Mouse (Mus musculus): Measurements from ENCODE around the gene Slc7a11. TPM values are rescaled to one million over a fixed set of nuclear protein-coding genes. Genes with fewer than 3 reads are reported as not detected.

Slc7a11 gene
- polyA plus RNA-seq, 1 experiment from 2014 or later, result 2.5 TPM

GRCm38 (mm10) chr3:50386561-50387221 is 56.7 kb downstream of the Slc7a11 start:
- Histone ChIP-seq H3K4me3 (ENCODE audit: low read depth, low read length) (no peak overlapping the region), H3K9ac (ENCODE audit: low read depth, low read length) (no peak overlapping the region), H3K4me2 (ENCODE audit: low read depth, low read length) (no peak overlapping the region), H3K27ac (replicated peaks; ENCODE audit: low read depth, low read length) (no peak overlapping the region), H3K27me3 (replicated peaks; ENCODE audit: control insufficient read depth, insufficient read depth, low read length) (no peaks in the 10 kb centered on the region), H3K4me1 (ENCODE audit: control insufficient read depth, insufficient read depth, low read length) (peaks cover 6% of the 10 kb centered on the region; the same call in 1 of the 2 replicates), H3K36me3 (ENCODE audit: control insufficient read depth, insufficient read depth, low read length) (no peaks in the 10 kb centered on the region), H3K9me3 (ENCODE audit: control insufficient read depth, low read length) (peaks cover 8% of the 10 kb centered on the region; the same call in 1 of the 2 replicates)
- WGBS, result 67% methylated on average over 5 of the region's 5 CpGs
- peak; percentile 70 for DNase-seq (ENCODE audit: low spot score)
- ATAC-seq (ENCODE audit: low read depth), result 0 out of 2 replicates have a peak, but pooled peaks have one; percentile 49

GRCm38 (mm10) chr3:50386066-50386465 is 57.3 kb downstream of the Slc7a11 start:
- WGBS, result 56% methylated on average over 6 of the region's 6 CpGs
- Histone ChIP-seq H3K36me3 (ENCODE audit: control insufficient read depth, insufficient read depth, low read length) (no peaks in the 10 kb centered on the region), H3K4me3 (ENCODE audit: low read depth, low read length) (no peak overlapping the region), H3K27me3 (replicated peaks; ENCODE audit: control insufficient read depth, insufficient read depth, low read length) (no peaks in the 10 kb centered on the region), H3K27ac (replicated peaks; ENCODE audit: low read depth, low read length) (no peak overlapping the region), H3K4me2 (ENCODE audit: low read depth, low read length) (no peak overlapping the region), H3K9me3 (ENCODE audit: control insufficient read depth, low read length) (peaks cover 8% of the 10 kb centered on the region; the same call in 1 of the 2 replicates), H3K4me1 (ENCODE audit: control insufficient read depth, insufficient read depth, low read length) (peaks cover 6% of the 10 kb centered on the region; the same call in 1 of the 2 replicates), H3K9ac (ENCODE audit: low read depth, low read length) (no peak overlapping the region)
- ATAC-seq (ENCODE audit: low read depth), result no peak
- no peak for DNase-seq (ENCODE audit: low spot score)

DNA sequence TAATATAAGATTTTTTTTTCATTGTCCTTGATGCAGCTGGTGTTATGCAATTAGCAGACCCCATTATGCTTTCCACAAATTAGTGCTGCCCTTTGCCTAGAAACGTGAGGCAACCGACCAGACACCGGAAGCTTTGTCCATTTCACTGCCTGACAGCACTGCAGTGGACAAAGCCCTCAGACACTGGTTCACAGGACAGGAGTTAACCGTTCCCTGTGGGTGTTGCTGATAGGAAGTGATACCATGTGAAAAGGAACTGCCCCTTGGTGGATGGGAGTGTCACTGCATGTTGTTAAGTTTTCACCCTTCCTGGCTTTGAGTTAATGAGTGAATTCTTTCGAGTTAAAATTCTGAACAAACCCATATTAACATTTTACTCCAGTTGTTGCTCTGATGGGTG is 60.7 kb downstream of the Slc7a11 start:
- no peak overlapping the region for H3K4me3 ChIP-seq (ENCODE audit: low read depth, low read length)
- no peaks in the 10 kb centered on the region for H3K27me3 ChIP-seq (replicated peaks; ENCODE audit: control insufficient read depth, insufficient read depth, low read length)
- peak overlapping the region; percentile 53; the same call in 1 of the 2 replicates for H3K4me2 ChIP-seq (ENCODE audit: low read depth, low read length)
- no peaks in the 10 kb centered on the region for H3K36me3 ChIP-seq (ENCODE audit: control insufficient read depth, insufficient read depth, low read length)
- ATAC-seq (ENCODE audit: low read depth), result no peak
- no peak overlapping the region for H3K27ac ChIP-seq (replicated peaks; ENCODE audit: low read depth, low read length)
- peak; percentile 51 for DNase-seq (ENCODE audit: low spot score)
- H3K9ac ChIP-seq (ENCODE audit: low read depth, low read length), result no peak overlapping the region
- H3K4me1 ChIP-seq (ENCODE audit: control insufficient read depth, insufficient read depth, low read length), result no peaks in the 10 kb centered on the region; the same call in 1 of the 2 replicates
- WGBS, result 28% methylated on average over 5 of the region's 5 CpGs
- no peaks in the 10 kb centered on the region for H3K9me3 ChIP-seq (ENCODE audit: control insufficient read depth, low read length)

DNA sequence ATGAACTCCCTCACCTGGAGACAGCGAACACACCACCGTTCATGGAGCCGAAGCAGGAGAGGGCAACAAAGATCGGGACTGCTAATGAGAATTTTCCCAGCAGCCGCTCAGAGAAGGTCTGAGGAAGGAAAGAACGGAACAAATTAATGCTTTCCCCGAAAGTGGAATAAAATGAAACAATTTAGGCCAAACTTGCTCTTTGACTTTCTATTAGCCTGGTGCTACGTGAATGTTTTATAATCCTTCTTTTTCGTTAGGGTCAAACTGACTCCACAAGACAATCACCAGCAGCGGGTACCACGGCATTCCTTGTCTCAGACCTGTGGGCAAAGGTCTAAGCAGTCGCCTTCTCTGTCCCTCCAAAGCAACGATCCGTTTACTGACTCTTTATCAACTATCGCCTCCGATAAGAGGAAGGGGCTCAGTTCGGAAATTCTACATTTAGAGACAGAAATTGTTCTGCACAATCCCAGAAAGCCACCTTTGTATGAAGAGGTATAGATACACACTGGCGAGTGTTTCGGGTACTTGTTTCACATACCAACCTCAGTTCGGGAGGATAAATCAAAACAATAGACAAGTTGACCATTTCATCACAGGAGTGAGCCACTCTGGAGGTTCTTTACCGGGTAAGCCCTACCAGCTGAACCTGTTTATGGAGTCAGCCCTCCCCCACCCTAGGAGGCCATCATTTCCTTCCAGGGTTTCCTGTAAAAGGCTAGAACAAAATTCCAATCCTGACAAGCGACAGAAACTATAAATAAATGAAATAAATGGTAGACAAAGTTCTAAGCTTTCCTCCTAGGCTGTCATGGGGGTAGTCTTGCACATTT is 61.3 kb downstream of the Slc7a11 start:
- ATAC-seq (ENCODE audit: low read depth), result peak; percentile 41; the same call in 1 of the 2 replicates
- DNase-seq (ENCODE audit: low spot score), result peak; percentile 46
- H3K4me2 ChIP-seq (ENCODE audit: low read depth, low read length), result peak overlapping the region; percentile 53

GRCm38 (mm10) chr3:50381160-50381860 is 62.1 kb downstream of the Slc7a11 start:
- Histone ChIP-seq H3K4me2 (ENCODE audit: low read depth, low read length) (peak overlapping the region; percentile 53), H3K27me3 (replicated peaks; ENCODE audit: control insufficient read depth, insufficient read depth, low read length) (no peaks in the 10 kb centered on the region), H3K36me3 (ENCODE audit: control insufficient read depth, insufficient read depth, low read length) (no peaks in the 10 kb centered on the region), H3K4me3 (ENCODE audit: low read depth, low read length) (peak overlapping the region; percentile 43), H3K27ac (replicated peaks; ENCODE audit: low read depth, low read length) (0 out of 2 replicates have a peak overlapping the region, but pooled peaks have one; percentile 44), H3K4me1 (ENCODE audit: control insufficient read depth, insufficient read depth, low read length) (no peaks in the 10 kb centered on the region; the same call in 1 of the 2 replicates), H3K9ac (ENCODE audit: low read depth, low read length) (peak overlapping the region; percentile 51), H3K9me3 (ENCODE audit: control insufficient read depth, low read length) (no peaks in the 10 kb centered on the region)
- ATAC-seq (ENCODE audit: low read depth) (peak; percentile 88), DNase-seq (ENCODE audit: low spot score) (peak; percentile 93)
- WGBS, result 17% methylated on average over 10 of the region's 10 CpGs

More for the DNA sequence above, 61.3 kb downstream of the Slc7a11 start:
- H3K9ac ChIP-seq (ENCODE audit: low read depth, low read length), result peak overlapping the region; percentile 51
- H3K27ac ChIP-seq (replicated peaks; ENCODE audit: low read depth, low read length), result peak overlapping the region; percentile 44
- H3K27me3 ChIP-seq (replicated peaks; ENCODE audit: control insufficient read depth, insufficient read depth, low read length), result no peaks in the 10 kb centered on the region
- WGBS, result 22% methylated on average over 22 of the region's 22 CpGs
- H3K9me3 ChIP-seq (ENCODE audit: control insufficient read depth, low read length), result no peaks in the 10 kb centered on the region
- no peaks in the 10 kb centered on the region for H3K36me3 ChIP-seq (ENCODE audit: control insufficient read depth, insufficient read depth, low read length)
- no peaks in the 10 kb centered on the region; the same call in 1 of the 2 replicates for H3K4me1 ChIP-seq (ENCODE audit: control insufficient read depth, insufficient read depth, low read length)
- peak overlapping the region; percentile 43 for H3K4me3 ChIP-seq (ENCODE audit: low read depth, low read length)

DNA sequence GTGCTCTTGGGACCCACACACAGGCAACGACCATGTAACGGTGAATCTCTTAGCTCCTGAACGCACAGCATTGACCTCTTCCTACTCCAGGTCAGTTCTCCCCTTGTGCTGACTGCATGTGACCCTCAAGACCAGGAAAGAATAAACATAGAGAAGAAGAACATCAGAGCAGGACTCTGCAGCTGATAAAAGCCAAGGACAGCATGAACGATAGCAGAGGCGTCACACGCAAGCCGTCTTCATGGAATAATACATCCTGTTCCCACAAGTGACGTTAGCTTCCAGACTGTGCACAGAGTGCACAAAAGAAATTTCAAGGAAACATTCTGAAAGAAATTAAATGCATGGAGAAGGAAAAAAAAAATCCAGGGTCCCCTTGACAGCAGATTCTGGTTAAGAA is 63.5 kb downstream of the Slc7a11 start:
- Histone ChIP-seq H3K27ac (replicated peaks; ENCODE audit: low read depth, low read length) (no peak overlapping the region), H3K4me3 (ENCODE audit: low read depth, low read length) (no peak overlapping the region), H3K4me1 (ENCODE audit: control insufficient read depth, insufficient read depth, low read length) (no peaks in the 10 kb centered on the region; the same call in 1 of the 2 replicates), H3K36me3 (ENCODE audit: control insufficient read depth, insufficient read depth, low read length) (no peaks in the 10 kb centered on the region), H3K27me3 (replicated peaks; ENCODE audit: control insufficient read depth, insufficient read depth, low read length) (no peaks in the 10 kb centered on the region), H3K4me2 (ENCODE audit: low read depth, low read length) (no peak overlapping the region), H3K9ac (ENCODE audit: low read depth, low read length) (no peak overlapping the region), H3K9me3 (ENCODE audit: control insufficient read depth, low read length) (no peaks in the 10 kb centered on the region)
- WGBS, result 80% methylated on average over 8 of the region's 8 CpGs
- no peak for ATAC-seq (ENCODE audit: low read depth)
- DNase-seq (ENCODE audit: low spot score), result no peak

GRCm38 (mm10) chr3:50375477-50375876 is 67.9 kb downstream of the Slc7a11 start:
- no peak overlapping the region for H3K27ac ChIP-seq (replicated peaks; ENCODE audit: low read depth, low read length)
- H3K36me3 ChIP-seq (ENCODE audit: control insufficient read depth, insufficient read depth, low read length), result no peaks in the 10 kb centered on the region
- H3K27me3 ChIP-seq (replicated peaks; ENCODE audit: control insufficient read depth, insufficient read depth, low read length), result no peaks in the 10 kb centered on the region
- no peaks in the 10 kb centered on the region for H3K4me1 ChIP-seq (ENCODE audit: control insufficient read depth, insufficient read depth, low read length)
- no peak overlapping the region for H3K9ac ChIP-seq (ENCODE audit: low read depth, low read length)
- H3K4me2 ChIP-seq (ENCODE audit: low read depth, low read length), result no peak overlapping the region
- DNase-seq (ENCODE audit: low spot score) (peak; percentile 11), ATAC-seq (ENCODE audit: low read depth) (no peak)
- H3K4me3 ChIP-seq (ENCODE audit: low read depth, low read length), result no peak overlapping the region
- no peaks in the 10 kb centered on the region for H3K9me3 ChIP-seq (ENCODE audit: control insufficient read depth, low read length)

GRCm38 (mm10) chr3:50369791-50370190 is 73.6 kb downstream of the Slc7a11 start:
- H3K4me2 ChIP-seq (ENCODE audit: low read depth, low read length), result no peak overlapping the region
- no peaks in the 10 kb centered on the region for H3K9me3 ChIP-seq (ENCODE audit: control insufficient read depth, low read length)
- no peaks in the 10 kb centered on the region for H3K4me1 ChIP-seq (ENCODE audit: control insufficient read depth, insufficient read depth, low read length)
- ATAC-seq (ENCODE audit: low read depth) (no peak), DNase-seq (ENCODE audit: low spot score) (no peak)
- 88% methylated on average over 6 of the region's 6 CpGs for WGBS
- H3K36me3 ChIP-seq (ENCODE audit: control insufficient read depth, insufficient read depth, low read length), result no peaks in the 10 kb centered on the region
- no peak overlapping the region for H3K4me3 ChIP-seq (ENCODE audit: low read depth, low read length)
- no peak overlapping the region for H3K27ac ChIP-seq (replicated peaks; ENCODE audit: low read depth, low read length)
- no peaks in the 10 kb centered on the region for H3K27me3 ChIP-seq (replicated peaks; ENCODE audit: control insufficient read depth, insufficient read depth, low read length)
- no peak overlapping the region for H3K9ac ChIP-seq (ENCODE audit: low read depth, low read length)
